Mouse (Mus musculus): Measurements from ENCODE around the gene Sox21. TPM values are rescaled to one million over a fixed set of nuclear protein-coding genes. Genes with fewer than 3 reads are reported as not detected.

The Sox21 gene
- polyA plus RNA-seq, 1 experiment, result 0.01 TPM

DNA sequence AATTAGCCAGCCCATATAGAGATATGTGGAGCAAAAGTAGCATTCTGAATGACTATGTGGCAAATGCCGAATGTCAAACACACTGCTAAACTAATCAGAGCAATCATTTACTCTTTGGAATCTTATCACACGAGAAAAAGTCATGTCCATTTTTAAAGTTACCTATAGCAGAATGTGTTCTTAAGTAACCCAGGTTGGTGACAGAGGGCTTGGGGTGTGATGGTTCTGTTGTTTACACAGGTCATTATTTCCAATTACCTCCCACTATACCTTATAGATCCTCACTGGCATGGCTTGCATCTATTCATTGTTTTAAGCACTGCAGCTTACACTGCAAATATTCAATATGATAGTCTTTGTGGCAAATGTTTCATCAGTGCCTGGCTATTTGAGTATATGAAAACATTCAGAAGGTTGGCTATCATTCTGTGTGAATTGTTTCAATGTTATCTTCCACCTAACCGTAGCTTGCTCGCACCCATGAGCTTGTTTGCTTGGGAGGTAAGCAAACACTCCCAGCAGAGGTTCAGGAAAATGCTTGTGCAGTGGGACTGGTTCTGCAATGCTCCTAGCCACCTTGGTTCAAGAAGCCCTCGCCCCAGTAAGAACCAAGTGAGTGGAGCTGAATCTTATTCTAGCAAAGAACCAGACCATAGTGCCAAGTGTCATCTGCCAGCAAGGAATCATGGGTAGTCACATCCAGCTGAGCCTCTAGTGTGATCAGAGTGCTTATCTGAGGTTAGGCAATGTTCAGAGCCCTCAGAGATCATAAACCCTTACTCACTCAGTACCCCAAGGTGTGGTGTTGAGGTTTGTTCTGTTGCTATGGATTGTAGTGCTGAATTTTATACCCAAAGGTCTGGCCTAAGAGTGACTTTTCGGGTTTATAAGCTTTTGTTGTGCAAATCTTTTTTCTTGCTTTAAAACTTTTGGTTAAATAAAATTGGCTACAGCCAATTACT, 36.0 kb upstream of the Sox21 start:
- Histone ChIP-seq H3K27me3 (ENCODE audit: control insufficient read depth, insufficient read depth, insufficient read length) (no peaks in the 10 kb centered on the region), H3K79me2 (ENCODE audit: control insufficient read depth, insufficient read depth) (no peaks in the 10 kb centered on the region), H3K36me3 (ENCODE audit: control insufficient read depth, insufficient read depth) (no peaks in the 10 kb centered on the region), H3K4me3 (ENCODE audit: insufficient read depth, poor library complexity, severe bottlenecking) (no peak overlapping the region), H3ac (ENCODE audit: control insufficient read depth, insufficient read length, low read depth) (no peak overlapping the region), H3K79me3 (ENCODE audit: low read depth) (no peaks in the 10 kb centered on the region)
- TF ChIP-seq FOSL1 (IDR thresholded peaks at IDR 0.05; ENCODE audit: insufficient read depth, low read length, poor library complexity, severe bottlenecking) (no peak), USF1 (IDR thresholded peaks at IDR 0.05; ENCODE audit: low read depth) (no peak), CEBPB (IDR thresholded peaks at IDR 0.05; ENCODE audit: low read depth) (no peak), CTCF (IDR thresholded peaks at IDR 0.05; ENCODE audit: control insufficient read depth, insufficient read depth, insufficient read length) (no peak), MYOD1 (IDR thresholded peaks at IDR 0.05; ENCODE audit: control insufficient read depth, insufficient read length, low read depth) (no peak), MAX (IDR thresholded peaks at IDR 0.05) (no peak), MYOG (IDR thresholded peaks at IDR 0.05; ENCODE audit: control insufficient read depth, extremely low read depth, insufficient read length) (no peak)

- Histone ChIP-seq H3K4me3 (ENCODE audit: insufficient read depth, poor library complexity, severe bottlenecking) (no peak overlapping the region), H3K27me3 (ENCODE audit: control insufficient read depth, insufficient read depth, insufficient read length) (no peaks in the 10 kb centered on the region), H3K79me3 (ENCODE audit: low read depth) (no peaks in the 10 kb centered on the region), H3K79me2 (ENCODE audit: control insufficient read depth, insufficient read depth) (no peaks in the 10 kb centered on the region), H3K36me3 (ENCODE audit: control insufficient read depth, insufficient read depth) (no peaks in the 10 kb centered on the region), H3ac (ENCODE audit: control insufficient read depth, insufficient read length, low read depth) (no peak overlapping the region)
- TF ChIP-seq FOSL1 (IDR thresholded peaks at IDR 0.05; ENCODE audit: insufficient read depth, low read length, poor library complexity, severe bottlenecking) (no peak), CTCF (IDR thresholded peaks at IDR 0.05; ENCODE audit: control insufficient read depth, insufficient read depth, insufficient read length) (no peak), MAX (IDR thresholded peaks at IDR 0.05) (no peak), MYOG (IDR thresholded peaks at IDR 0.05; ENCODE audit: control insufficient read depth, extremely low read depth, insufficient read length) (no peak), CEBPB (IDR thresholded peaks at IDR 0.05; ENCODE audit: low read depth) (no peak)
These were observed 32.0 kb upstream of the Sox21 start for GRCm38 (mm10) chr14:118268849-118269248.

DNA sequence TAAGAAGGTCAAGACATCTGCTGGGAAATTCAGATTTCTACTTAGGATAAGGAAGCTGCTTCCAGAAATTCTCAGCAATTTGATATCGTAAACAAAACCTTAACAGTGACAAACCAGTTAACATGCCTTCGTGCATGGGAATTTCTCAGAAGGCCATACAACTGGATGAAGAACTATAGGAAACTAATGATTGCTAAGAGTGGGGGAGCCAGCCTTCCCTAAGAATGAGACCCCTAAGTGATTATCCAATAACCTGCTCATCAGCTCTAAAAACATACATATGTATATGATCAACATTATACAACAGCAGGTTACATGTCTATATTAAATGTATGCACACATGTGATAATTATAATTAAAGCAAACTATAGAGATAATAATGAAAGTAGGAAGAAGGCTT, 29.8 kb upstream of the Sox21 start, which contains the start of gene Gm9376:
Gene Gm9376, plus strand, starts transcription at position 301 of the 400 bp plus-strand sequence.
- no peak for TF ChIP-seq MAX (IDR thresholded peaks at IDR 0.05)
- no peak for TF ChIP-seq USF1 (IDR thresholded peaks at IDR 0.05; ENCODE audit: low read depth)
- no peak for TF ChIP-seq CTCF (IDR thresholded peaks at IDR 0.05; ENCODE audit: control insufficient read depth, insufficient read depth, insufficient read length)
- TF ChIP-seq MYOG (IDR thresholded peaks at IDR 0.05; ENCODE audit: control insufficient read depth, extremely low read depth, insufficient read length), result no peak
- TF ChIP-seq FOSL1 (IDR thresholded peaks at IDR 0.05; ENCODE audit: insufficient read depth, low read length, poor library complexity, severe bottlenecking), result no peak
- no peak for TF ChIP-seq CEBPB (IDR thresholded peaks at IDR 0.05; ENCODE audit: low read depth)
- no peak for TF ChIP-seq MYOD1 (IDR thresholded peaks at IDR 0.05; ENCODE audit: control insufficient read depth, insufficient read length, low read depth)
- no peak within 1 kb of the TSS for H3ac ChIP-seq (ENCODE audit: control insufficient read depth, insufficient read length, low read depth)
- H3K36me3 ChIP-seq (ENCODE audit: control insufficient read depth, insufficient read depth), result no peaks in the 10 kb centered on the region
- H3K79me3 ChIP-seq (ENCODE audit: low read depth), result no peaks in the 10 kb centered on the region
- no peaks in the 10 kb centered on the region for H3K27me3 ChIP-seq (ENCODE audit: control insufficient read depth, insufficient read depth, insufficient read length)
- H3K79me2 ChIP-seq (ENCODE audit: control insufficient read depth, insufficient read depth), result no peaks in the 10 kb centered on the region
- no peak within 1 kb of the TSS for H3K4me3 ChIP-seq (ENCODE audit: insufficient read depth, poor library complexity, severe bottlenecking)

- H3K27me3 ChIP-seq (ENCODE audit: control insufficient read depth, insufficient read depth, insufficient read length), result peaks cover 4% of the 10 kb centered on the region
- H3K36me3 ChIP-seq (ENCODE audit: control insufficient read depth, insufficient read depth), result no peaks in the 10 kb centered on the region
- no peak for TF ChIP-seq MYOD1 (IDR thresholded peaks at IDR 0.05; ENCODE audit: control insufficient read depth, insufficient read length, low read depth)
- TF ChIP-seq CTCF (IDR thresholded peaks at IDR 0.05; ENCODE audit: control insufficient read depth, insufficient read depth, insufficient read length), result no peak
- no peak for TF ChIP-seq CEBPB (IDR thresholded peaks at IDR 0.05; ENCODE audit: low read depth)
- TF ChIP-seq FOSL1 (IDR thresholded peaks at IDR 0.05; ENCODE audit: insufficient read depth, low read length, poor library complexity, severe bottlenecking), result no peak
- TF ChIP-seq MAX (IDR thresholded peaks at IDR 0.05), result no peak
- TF ChIP-seq MYOG (IDR thresholded peaks at IDR 0.05; ENCODE audit: control insufficient read depth, extremely low read depth, insufficient read length), result no peak
- no peak for TF ChIP-seq USF1 (IDR thresholded peaks at IDR 0.05; ENCODE audit: low read depth)
- no peak overlapping the region for H3ac ChIP-seq (ENCODE audit: control insufficient read depth, insufficient read length, low read depth)
- no peaks in the 10 kb centered on the region for H3K79me3 ChIP-seq (ENCODE audit: low read depth)
- no peak overlapping the region for H3K4me3 ChIP-seq (ENCODE audit: insufficient read depth, poor library complexity, severe bottlenecking)
- H3K79me2 ChIP-seq (ENCODE audit: control insufficient read depth, insufficient read depth), result no peaks in the 10 kb centered on the region
These were observed 16.6 kb upstream of the Sox21 start for GRCm38 (mm10) chr14:118253381-118253780.

DNA sequence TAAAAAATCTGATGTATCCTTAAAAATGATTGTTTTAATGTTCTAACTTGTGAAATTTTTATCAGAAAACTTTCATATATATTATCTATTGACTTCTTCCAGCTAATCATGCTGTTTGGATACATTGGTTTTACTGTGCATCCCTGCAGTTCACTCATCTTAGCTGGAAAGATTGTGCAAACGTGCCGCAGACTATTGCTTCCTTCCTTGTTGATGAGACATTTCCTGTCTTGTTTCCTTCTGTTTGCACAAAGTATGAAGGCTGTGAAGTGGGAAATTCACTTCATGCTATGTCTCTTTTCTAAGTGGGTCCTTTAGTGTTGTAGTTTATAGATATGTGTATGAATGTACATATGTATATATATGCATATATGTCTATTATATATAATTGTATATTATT, 4.6 kb upstream of the Sox21 start:
- H3K27me3 ChIP-seq (ENCODE audit: control insufficient read depth, insufficient read depth, insufficient read length), result peaks cover 16% of the 10 kb centered on the region
- no peaks in the 10 kb centered on the region for H3K79me2 ChIP-seq (ENCODE audit: control insufficient read depth, insufficient read depth)
- H3ac ChIP-seq (ENCODE audit: control insufficient read depth, insufficient read length, low read depth), result no peak overlapping the region
- TF ChIP-seq CEBPB (IDR thresholded peaks at IDR 0.05; ENCODE audit: low read depth), result no peak
- no peaks in the 10 kb centered on the region for H3K79me3 ChIP-seq (ENCODE audit: low read depth)
- H3K4me3 ChIP-seq (ENCODE audit: insufficient read depth, poor library complexity, severe bottlenecking), result no peak overlapping the region
- H3K36me3 ChIP-seq (ENCODE audit: control insufficient read depth, insufficient read depth), result no peaks in the 10 kb centered on the region

GRCm38 (mm10) chr14:118239351-118239750, 2.5 kb upstream of the Sox21 start:
- Histone ChIP-seq H3K79me2 (ENCODE audit: control insufficient read depth, insufficient read depth) (no peaks in the 10 kb centered on the region), H3K36me3 (ENCODE audit: control insufficient read depth, insufficient read depth) (no peaks in the 10 kb centered on the region), H3ac (ENCODE audit: control insufficient read depth, insufficient read length, low read depth) (no peak overlapping the region), H3K4me3 (ENCODE audit: insufficient read depth, poor library complexity, severe bottlenecking) (no peak overlapping the region), H3K79me3 (ENCODE audit: low read depth) (no peaks in the 10 kb centered on the region), H3K27me3 (ENCODE audit: control insufficient read depth, insufficient read depth, insufficient read length) (peaks cover 32% of the 10 kb centered on the region)
- TF ChIP-seq CTCF (IDR thresholded peaks at IDR 0.05; ENCODE audit: control insufficient read depth, insufficient read depth, insufficient read length), result no peak
- no peak for TF ChIP-seq CEBPB (IDR thresholded peaks at IDR 0.05; ENCODE audit: low read depth)
- no peak for TF ChIP-seq USF1 (IDR thresholded peaks at IDR 0.05; ENCODE audit: low read depth)
- TF ChIP-seq MYOG (IDR thresholded peaks at IDR 0.05; ENCODE audit: control insufficient read depth, extremely low read depth, insufficient read length), result no peak
- no peak for TF ChIP-seq MAX (IDR thresholded peaks at IDR 0.05)
- no peak for TF ChIP-seq FOSL1 (IDR thresholded peaks at IDR 0.05; ENCODE audit: insufficient read depth, low read length, poor library complexity, severe bottlenecking)
- no peak for TF ChIP-seq MYOD1 (IDR thresholded peaks at IDR 0.05; ENCODE audit: control insufficient read depth, insufficient read length, low read depth)

Data from C2C12 (cell line).